Mouse (Mus musculus) lung, postnatal 0 days (tissue): ENCODE measurements around the gene Trpv6.

Experiments
- CTCF ChIP-seq: IDR thresholded peaks from 2 replicates; pipeline ENCODE4 v1.5.1; 2016; ENCODE audit warnings: antibody characterized with exemption, mild to moderate bottlenecking
- EP300 ChIP-seq: IDR thresholded peaks from 2 replicates; pipeline ENCODE4 v1.6.1; 2016; ENCODE audit warnings: antibody characterized with exemption, mild to moderate bottlenecking, control low read depth

GRCm38 (mm10) chr6:41637393-41637792 lies 1.2 kb upstream of the Trpv6 start:
- no peak for TF ChIP-seq CTCF
- TF ChIP-seq EP300, result no peak
